Mouse (Mus musculus): Measurements from ENCODE around the gene Lactbl1. TPM values are rescaled to one million over a fixed set of nuclear protein-coding genes. Genes with fewer than 3 reads are reported as not detected.

Lactbl1 gene
- polyA plus RNA-seq, 1 experiment from 2014 or later = not detected

DNA sequence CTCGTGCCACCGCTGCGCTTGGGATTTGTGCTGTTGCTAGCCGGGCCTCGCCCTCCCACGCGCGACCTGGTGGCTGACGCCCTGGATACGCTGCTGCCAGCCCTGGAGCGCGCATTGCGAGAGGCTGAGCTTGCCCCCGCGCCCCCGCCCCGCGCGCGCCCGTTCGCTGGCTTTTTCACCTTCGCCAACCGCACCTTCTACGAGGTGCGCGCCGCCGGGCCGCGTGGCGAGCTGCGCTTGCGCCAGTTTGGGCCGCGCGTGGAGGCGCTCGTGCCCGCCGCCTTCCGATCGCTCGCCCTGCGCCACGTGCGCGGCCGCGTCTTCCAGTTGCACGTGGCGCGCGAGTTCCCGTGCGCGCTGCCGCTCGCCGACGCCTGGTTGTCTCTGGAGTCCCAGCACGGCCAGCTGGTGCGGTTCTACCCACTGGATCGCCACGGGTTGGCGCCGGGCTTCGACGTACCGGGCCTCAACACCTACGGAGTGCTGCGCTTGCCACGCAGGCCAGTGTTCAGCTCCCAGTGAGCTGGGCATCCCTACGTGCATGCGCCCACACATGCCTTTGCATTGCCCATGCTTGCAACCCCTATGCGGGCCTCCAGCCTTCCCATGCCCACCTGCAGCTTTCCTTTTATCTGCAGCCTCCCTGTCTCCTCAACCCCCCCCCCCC is 15.3 kb downstream of the Lactbl1 start:
- H3K4me3 ChIP-seq (replicated peaks) = peak overlapping the region; percentile 54
- H3K9me3 ChIP-seq = no peaks in the 10 kb centered on the region
- H3K9ac ChIP-seq = peak overlapping the region; percentile 47
- no peak overlapping the region for H3K27ac ChIP-seq
- peaks cover 25% of the 10 kb centered on the region for H3K27me3 ChIP-seq (replicated peaks)
- WGBS = 1% methylated on average over 75 of the region's 76 CpGs
- ATAC-seq = peak; percentile 57
- H3K4me2 ChIP-seq (replicated peaks) = peak overlapping the region; percentile 97
- H3K36me3 ChIP-seq = no peaks in the 10 kb centered on the region
- peaks cover 17% of the 10 kb centered on the region; the same call in 1 of the 2 replicates for H3K4me1 ChIP-seq (replicated peaks)

GRCm38 (mm10) chr4:136638230-136638750 is 15.9 kb downstream of the Lactbl1 start:
- WGBS = 53% methylated on average over 7 of the region's 7 CpGs
- H3K9me3 ChIP-seq = no peaks in the 10 kb centered on the region
- H3K4me2 ChIP-seq (replicated peaks) = peak overlapping the region; percentile 97
- H3K27ac ChIP-seq = no peak overlapping the region
- no peak for ATAC-seq
- peaks cover 17% of the 10 kb centered on the region; the same call in 1 of the 2 replicates for H3K4me1 ChIP-seq (replicated peaks)
- H3K4me3 ChIP-seq (replicated peaks) = 0 out of 2 replicates have a peak overlapping the region, but pooled peaks have one; percentile 54
- no peak overlapping the region for H3K9ac ChIP-seq
- H3K36me3 ChIP-seq = no peaks in the 10 kb centered on the region
- peaks cover 25% of the 10 kb centered on the region for H3K27me3 ChIP-seq (replicated peaks)

- Histone ChIP-seq H3K36me3 (no peaks in the 10 kb centered on the region), H3K4me3 (replicated peaks) (no peak overlapping the region), H3K4me2 (replicated peaks) (peak overlapping the region; percentile 25), H3K9me3 (no peaks in the 10 kb centered on the region), H3K4me1 (replicated peaks) (peaks cover 17% of the 10 kb centered on the region; the same call in 1 of the 2 replicates), H3K27me3 (replicated peaks) (peaks cover 25% of the 10 kb centered on the region), H3K9ac (no peak overlapping the region), H3K27ac (no peak overlapping the region)
- ATAC-seq = 0 out of 2 replicates have a peak, but pooled peaks have one; percentile 50
- WGBS = 17% methylated on average over 10 of the region's 10 CpGs
Observed at GRCm38 (mm10) chr4:136638890-136639289, 16.5 kb downstream of the Lactbl1 start.

- Histone ChIP-seq H3K27me3 (replicated peaks) (no peaks in the 10 kb centered on the region), H3K4me1 (replicated peaks) (peaks cover 9% of the 10 kb centered on the region), H3K36me3 (0 out of 2 replicates have a peak, but pooled peaks cover 2% of the 10 kb centered on the region), H3K9me3 (no peaks in the 10 kb centered on the region), H3K4me2 (replicated peaks) (peak overlapping the region; percentile 46), H3K27ac (peak overlapping the region; percentile 44; the same call in 1 of the 2 replicates), H3K9ac (0 out of 2 replicates have a peak overlapping the region, but pooled peaks have one; percentile 0), H3K4me3 (replicated peaks) (no peak overlapping the region)
- 13% methylated on average over 11 of the region's 11 CpGs for WGBS
- peak; percentile 66 for ATAC-seq
Observed at GRCm38 (mm10) chr4:136648922-136649479, 26.6 kb downstream of the Lactbl1 start.

DNA sequence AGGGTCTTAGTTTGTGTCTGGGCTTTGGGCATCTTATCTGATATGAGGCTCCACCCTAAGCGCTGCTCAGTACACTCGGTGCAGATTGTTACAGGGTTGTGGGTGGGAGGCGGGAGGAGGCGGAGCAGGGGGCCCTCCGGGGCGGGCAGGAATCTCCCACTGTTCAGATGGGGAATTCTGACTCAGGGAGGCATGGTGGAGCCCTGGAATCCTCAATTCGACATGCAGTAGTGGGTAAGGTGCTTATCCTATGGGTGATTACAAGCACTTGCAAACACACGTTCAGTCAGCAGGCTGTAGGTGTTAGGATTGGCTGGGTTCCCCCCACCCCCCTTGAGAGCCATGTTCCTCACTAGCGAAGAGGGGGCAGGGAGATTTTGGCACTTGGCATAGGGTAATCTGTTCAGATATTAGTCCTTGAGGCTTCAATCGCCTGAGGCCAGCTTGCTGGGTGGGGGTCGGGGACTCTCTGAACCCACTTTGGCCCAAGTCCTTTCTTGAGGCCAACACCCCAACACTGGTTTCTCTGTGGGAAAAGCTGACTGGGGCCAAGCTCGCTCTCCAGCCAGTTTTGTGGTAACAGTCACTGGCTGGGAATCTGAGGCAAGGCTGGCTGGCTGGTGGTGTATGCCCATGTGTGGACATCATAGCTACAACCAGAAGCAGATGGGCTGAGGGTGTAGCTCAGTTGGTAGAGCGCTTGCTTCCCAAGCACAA is 27.2 kb downstream of the Lactbl1 start:
- ATAC-seq = peak; percentile 72
- peaks cover 9% of the 10 kb centered on the region for H3K4me1 ChIP-seq (replicated peaks)
- WGBS = 39% methylated on average over 13 of the region's 13 CpGs

GRCm38 (mm10) chr4:136650261-136650660 is 27.8 kb downstream of the Lactbl1 start:
- no peak overlapping the region for H3K4me3 ChIP-seq (replicated peaks)
- H3K4me2 ChIP-seq (replicated peaks) = no peak overlapping the region
- no peaks in the 10 kb centered on the region for H3K9me3 ChIP-seq
- H3K27ac ChIP-seq = no peak overlapping the region
- H3K9ac ChIP-seq = no peak overlapping the region
- WGBS = 87% methylated on average over 8 of the region's 8 CpGs
- ATAC-seq = no peak
- no peaks in the 10 kb centered on the region for H3K27me3 ChIP-seq (replicated peaks)
- H3K36me3 ChIP-seq = 0 out of 2 replicates have a peak, but pooled peaks cover 9% of the 10 kb centered on the region
- H3K4me1 ChIP-seq (replicated peaks) = peaks cover 9% of the 10 kb centered on the region

More for the DNA sequence above, 27.2 kb downstream of the Lactbl1 start:
- Histone ChIP-seq H3K9me3 (no peaks in the 10 kb centered on the region), H3K27ac (0 out of 2 replicates have a peak overlapping the region, but pooled peaks have one; percentile 44), H3K4me3 (replicated peaks) (no peak overlapping the region), H3K36me3 (0 out of 2 replicates have a peak, but pooled peaks cover 5% of the 10 kb centered on the region), H3K9ac (0 out of 2 replicates have a peak overlapping the region, but pooled peaks have one; percentile 0), H3K27me3 (replicated peaks) (no peaks in the 10 kb centered on the region), H3K4me2 (replicated peaks) (peak overlapping the region; percentile 46)

DNA sequence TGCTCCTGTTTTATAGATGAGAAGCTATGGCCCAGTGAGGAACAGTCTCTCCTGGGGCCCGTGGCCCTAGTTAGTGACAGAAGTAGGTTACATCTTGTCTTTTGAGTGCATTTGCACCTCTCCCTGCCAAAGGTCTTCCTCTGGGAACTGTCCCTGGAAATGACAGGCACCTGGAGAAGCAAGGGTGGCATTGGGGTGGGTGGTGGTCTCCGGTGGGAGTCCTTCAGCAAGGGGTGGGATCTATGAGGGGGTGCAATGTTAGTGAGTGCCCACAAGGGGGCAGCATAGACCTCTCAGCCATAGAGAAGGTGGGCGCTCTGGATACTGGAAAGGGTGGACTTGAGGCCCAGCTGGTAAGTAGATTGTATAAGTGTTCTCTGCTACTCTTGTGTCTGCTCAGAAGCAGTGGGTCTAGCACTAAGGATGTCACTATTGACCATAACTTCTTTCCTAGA is 29.0 kb downstream of the Lactbl1 start:
- H3K27me3 ChIP-seq (replicated peaks) = no peaks in the 10 kb centered on the region
- 57% methylated on average over 3 of the region's 3 CpGs for WGBS
- H3K9ac ChIP-seq = no peak overlapping the region
- ATAC-seq = no peak
- no peak overlapping the region for H3K4me2 ChIP-seq (replicated peaks)
- H3K27ac ChIP-seq = no peak overlapping the region; the same call in 1 of the 2 replicates
- H3K9me3 ChIP-seq = no peaks in the 10 kb centered on the region
- no peak overlapping the region for H3K4me3 ChIP-seq (replicated peaks)
- 0 out of 2 replicates have a peak, but pooled peaks cover 9% of the 10 kb centered on the region for H3K36me3 ChIP-seq
- H3K4me1 ChIP-seq (replicated peaks) = peaks cover 9% of the 10 kb centered on the region

GRCm38 (mm10) chr4:136651882-136652527 is 29.6 kb downstream of the Lactbl1 start:
- Histone ChIP-seq H3K27ac (no peak overlapping the region; the same call in 1 of the 2 replicates), H3K9ac (no peak overlapping the region), H3K36me3 (0 out of 2 replicates have a peak, but pooled peaks cover 9% of the 10 kb centered on the region), H3K4me3 (replicated peaks) (no peak overlapping the region), H3K9me3 (no peaks in the 10 kb centered on the region), H3K4me2 (replicated peaks) (no peak overlapping the region), H3K27me3 (replicated peaks) (no peaks in the 10 kb centered on the region), H3K4me1 (replicated peaks) (peaks cover 9% of the 10 kb centered on the region)
- 77% methylated on average over 13 of the region's 13 CpGs for WGBS
- ATAC-seq = no peak

GRCm38 (mm10) chr4:136652528-136652910 is 30.1 kb downstream of the Lactbl1 start:
- Histone ChIP-seq H3K4me1 (replicated peaks) (peaks cover 9% of the 10 kb centered on the region), H3K4me2 (replicated peaks) (no peak overlapping the region), H3K9me3 (no peaks in the 10 kb centered on the region), H3K9ac (no peak overlapping the region), H3K27me3 (replicated peaks) (no peaks in the 10 kb centered on the region), H3K27ac (no peak overlapping the region), H3K4me3 (replicated peaks) (no peak overlapping the region), H3K36me3 (0 out of 2 replicates have a peak, but pooled peaks cover 9% of the 10 kb centered on the region)
- no peak for ATAC-seq
- WGBS = 76% methylated on average over 11 of the region's 11 CpGs

GRCm38 (mm10) chr4:136653019-136653418 is 30.6 kb downstream of the Lactbl1 start:
- H3K4me2 ChIP-seq (replicated peaks) = no peak overlapping the region
- ATAC-seq = no peak
- H3K4me1 ChIP-seq (replicated peaks) = peaks cover 9% of the 10 kb centered on the region
- H3K36me3 ChIP-seq = 0 out of 2 replicates have a peak, but pooled peaks cover 9% of the 10 kb centered on the region
- WGBS = 67% methylated on average over 6 of the region's 6 CpGs
- H3K4me3 ChIP-seq (replicated peaks) = no peak overlapping the region
- H3K9me3 ChIP-seq = no peaks in the 10 kb centered on the region
- no peaks in the 10 kb centered on the region for H3K27me3 ChIP-seq (replicated peaks)
- no peak overlapping the region for H3K27ac ChIP-seq
- no peak overlapping the region for H3K9ac ChIP-seq

- Histone ChIP-seq H3K4me3 (replicated peaks) (no peak overlapping the region), H3K27me3 (replicated peaks) (no peaks in the 10 kb centered on the region), H3K4me2 (replicated peaks) (no peak overlapping the region), H3K4me1 (replicated peaks) (peaks cover 9% of the 10 kb centered on the region), H3K9me3 (no peaks in the 10 kb centered on the region), H3K9ac (no peak overlapping the region), H3K27ac (no peak overlapping the region), H3K36me3 (0 out of 2 replicates have a peak, but pooled peaks cover 12% of the 10 kb centered on the region)
- no peak for ATAC-seq
- WGBS = 80% methylated on average over 10 of the region's 10 CpGs
Observed at GRCm38 (mm10) chr4:136653692-136654234, 31.3 kb downstream of the Lactbl1 start.

Data from intestine, embryonic 15.5 days (tissue).